Mouse (Mus musculus): ENCODE data around the gene Krt83. TPM values are rescaled to one million over a fixed set of nuclear protein-coding genes. Genes with fewer than 3 reads are reported as not detected.

Krt83 gene
- total RNA-seq, 2 experiments from 2014 or later, result 0.14 TPM; not detected in 1

DNA sequence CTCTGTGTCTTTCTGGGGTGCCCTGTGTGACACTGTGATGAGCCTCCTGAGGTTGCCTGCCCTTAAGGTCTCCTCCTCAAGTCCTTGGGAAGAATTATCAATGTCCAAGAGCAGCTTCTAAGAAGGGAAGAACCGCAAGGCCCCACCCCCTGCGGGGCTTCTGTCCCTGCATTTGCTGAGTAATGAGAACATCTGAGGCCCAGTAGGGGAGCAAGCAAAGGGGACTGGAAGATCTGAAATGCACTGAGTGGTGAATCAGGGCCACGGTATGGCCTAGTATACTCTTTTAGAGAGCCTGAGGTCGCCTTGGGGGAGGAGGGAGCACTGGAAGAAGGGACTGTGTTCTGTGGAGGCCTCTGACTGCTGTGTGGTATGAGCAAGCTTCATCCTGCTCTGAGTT lies 9.3 kb downstream of the Krt83 start:
- no peak for DNase-seq
- intact Hi-C loops (cut with DNase I; ENCODE audit: low total_unique reads), result no loop called here

DNA sequence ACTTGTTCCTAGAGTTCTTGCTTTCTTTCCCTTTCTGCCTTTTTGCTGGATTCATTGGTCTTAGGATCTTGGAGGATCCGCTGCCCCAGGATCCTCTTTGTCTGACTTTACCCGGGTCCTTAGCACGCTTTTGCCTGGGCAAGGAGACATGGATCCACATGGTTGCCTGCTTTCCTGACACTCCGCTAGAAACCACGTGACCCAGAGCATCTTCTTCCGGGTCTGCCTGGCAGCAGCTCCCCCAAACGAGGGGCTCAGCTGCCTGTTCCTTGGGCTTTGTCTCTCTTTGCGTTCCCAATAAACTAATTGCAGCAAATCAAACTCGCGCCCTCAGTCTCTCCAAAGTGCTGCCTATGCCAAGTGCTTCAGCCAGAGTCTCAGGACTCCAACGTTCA lies 11.6 kb downstream of the Krt83 start:
- intact Hi-C loops (cut with DNase I; ENCODE audit: low total_unique reads), result no loop called here

GRCm38 (mm10) chr15:101479007-101479665 lies 12.2 kb downstream of the Krt83 start:
- peak; percentile 37 for DNase-seq
- intact Hi-C loops (cut with DNase I; ENCODE audit: low total_unique reads), result no loop called here

More for the DNA sequence above, 11.6 kb downstream of the Krt83 start:
- DNase-seq, result no peak

DNA sequence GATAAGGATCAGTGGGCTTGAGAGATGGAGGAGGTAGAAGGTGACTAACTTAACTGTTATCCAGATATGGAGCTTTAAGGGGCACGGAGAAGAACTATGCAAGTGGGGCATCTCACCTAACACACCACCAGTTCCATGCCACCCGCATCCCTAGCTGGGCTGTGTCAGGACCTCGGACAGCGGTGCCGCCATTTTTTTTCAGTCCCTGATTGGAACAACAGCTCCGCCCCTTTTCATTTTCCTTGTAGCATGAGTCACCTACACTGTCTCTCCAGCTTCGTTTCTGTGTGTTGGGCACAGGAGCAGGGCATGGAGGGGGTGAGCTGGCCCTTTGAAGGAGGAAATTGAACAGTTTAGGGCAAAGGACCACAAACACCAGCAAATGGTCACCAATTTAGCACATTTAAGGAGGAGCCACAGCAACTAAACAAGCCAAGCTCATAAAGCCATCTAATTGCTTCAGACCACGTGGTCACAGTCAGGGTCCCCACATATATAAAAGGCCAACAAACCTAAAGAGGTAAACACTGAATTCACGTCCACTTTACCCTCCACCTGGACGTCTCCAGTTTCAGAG lies 18.3 kb downstream of the Krt83 start, which contains the start of gene Krt86:
Krt86 (plus strand) TSS at position 527 of the 577 bp plus-strand sequence.
- DNase-seq, result no peak
- intact Hi-C loops (cut with DNase I; ENCODE audit: low total_unique reads), result no loop called here

- intact Hi-C loops (cut with DNase I; ENCODE audit: low total_unique reads), result no loop called here
- no peak for DNase-seq
Measured at GRCm38 (mm10) chr15:101469093-101469492, 22.2 kb downstream of the Krt83 start.

- intact Hi-C loops (cut with DNase I; ENCODE audit: low total_unique reads), result no loop called here
- no peak for DNase-seq
Measured at GRCm38 (mm10) chr15:101463651-101464050, 27.7 kb downstream of the Krt83 start, which contains the start of gene Krt81. Krt81 (minus strand) TSS chr15:101463751.

DNA sequence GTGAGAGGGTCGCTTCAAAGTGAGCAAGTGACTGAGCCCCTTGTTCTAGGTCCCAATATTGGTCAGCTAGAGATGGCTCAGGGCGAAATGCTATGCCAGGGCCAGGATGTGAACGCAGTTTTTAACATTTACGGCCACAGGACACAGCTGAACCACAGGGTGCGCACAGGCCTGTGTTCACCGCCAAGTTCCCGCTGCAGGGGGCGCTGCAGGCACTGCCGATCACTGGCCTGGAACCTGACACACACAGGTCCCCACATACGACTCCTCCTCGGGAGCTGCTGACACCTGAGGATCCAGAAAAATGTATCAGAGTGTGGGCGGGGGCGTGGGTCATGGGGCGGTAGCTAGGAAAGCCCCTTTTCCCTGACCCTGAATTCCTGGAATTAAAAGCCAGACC lies 32.0 kb downstream of the Krt83 start:
- DNase-seq, result peak; percentile 11
- intact Hi-C loops (cut with DNase I; ENCODE audit: low total_unique reads), result no loop called here

- intact Hi-C loops (cut with DNase I; ENCODE audit: low total_unique reads), result no loop called here
Measured at GRCm38 (mm10) chr15:101458361-101458930, 32.9 kb downstream of the Krt83 start.

DNA sequence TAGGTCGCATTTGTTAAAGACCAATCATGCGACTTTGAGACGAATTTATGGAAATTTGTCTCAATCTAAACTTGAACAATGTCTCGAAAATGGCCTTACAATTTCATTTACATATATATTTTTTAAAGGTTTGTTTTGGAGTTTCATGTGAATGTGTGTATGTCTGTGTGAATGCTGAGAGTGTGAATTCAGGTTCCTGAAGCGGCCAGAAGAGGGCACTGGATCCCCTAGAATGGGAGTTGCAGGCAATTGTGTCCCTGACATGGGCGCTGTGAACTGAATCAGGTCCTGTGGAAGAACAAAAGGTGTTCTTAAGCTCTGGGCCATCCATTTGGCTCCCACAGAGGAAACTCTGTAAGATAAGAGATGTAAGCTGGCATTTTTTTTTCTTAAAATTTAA lies 35.4 kb downstream of the Krt83 start:
- DNase-seq, result no peak
- intact Hi-C loops (cut with DNase I; ENCODE audit: low total_unique reads), result no loop called here

More at GRCm38 (mm10) chr15:101458361-101458930, 32.9 kb downstream of the Krt83 start:
- peak; percentile 17 for DNase-seq

DNA sequence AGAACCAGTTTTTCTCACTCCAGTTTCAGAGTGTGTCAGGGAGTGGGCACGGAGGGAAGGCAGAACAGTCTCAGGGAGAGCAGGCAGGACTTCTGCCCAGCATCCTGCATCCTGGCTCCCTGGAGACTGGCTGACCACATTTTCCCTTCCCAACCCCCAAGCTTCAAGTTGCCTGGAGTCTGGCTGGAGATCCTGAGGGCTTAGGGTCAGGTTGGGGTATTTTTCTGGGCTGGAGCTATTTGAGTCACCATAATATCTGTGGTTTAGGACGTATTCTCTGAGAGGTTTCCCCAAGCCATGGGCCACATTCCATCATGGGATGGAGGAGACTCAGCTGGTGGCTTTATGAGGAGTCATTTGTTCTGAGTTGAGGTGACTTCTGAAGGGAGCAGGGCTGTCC lies 36.0 kb downstream of the Krt83 start:
- intact Hi-C loops (cut with DNase I; ENCODE audit: low total_unique reads), result no loop called here
- no peak for DNase-seq

- no peak for DNase-seq
- intact Hi-C loops (cut with DNase I; ENCODE audit: low total_unique reads), result loop anchor here (5.0 kb wide), 1 partner anchor 112 kb away; no protein-coding TSS in a partner anchor
Measured at GRCm38 (mm10) chr15:101454774-101455173, 36.5 kb downstream of the Krt83 start.

GRCm38 (mm10) chr15:101453093-101453736 lies 38.1 kb downstream of the Krt83 start:
- DNase-seq, result peak; percentile 83
- intact Hi-C loops (cut with DNase I; ENCODE audit: low total_unique reads), result loop anchor here (5.0 kb wide), 1 partner anchor 111 kb away; no protein-coding TSS in a partner anchor

GRCm38 (mm10) chr15:101447444-101447843 lies 43.9 kb downstream of the Krt83 start, which contains the start of gene Krt88:
Krt88 (plus strand) TSS chr15:101447744.
- DNase-seq, result no peak
- intact Hi-C loops (cut with DNase I; ENCODE audit: low total_unique reads), result no loop called here

DNA sequence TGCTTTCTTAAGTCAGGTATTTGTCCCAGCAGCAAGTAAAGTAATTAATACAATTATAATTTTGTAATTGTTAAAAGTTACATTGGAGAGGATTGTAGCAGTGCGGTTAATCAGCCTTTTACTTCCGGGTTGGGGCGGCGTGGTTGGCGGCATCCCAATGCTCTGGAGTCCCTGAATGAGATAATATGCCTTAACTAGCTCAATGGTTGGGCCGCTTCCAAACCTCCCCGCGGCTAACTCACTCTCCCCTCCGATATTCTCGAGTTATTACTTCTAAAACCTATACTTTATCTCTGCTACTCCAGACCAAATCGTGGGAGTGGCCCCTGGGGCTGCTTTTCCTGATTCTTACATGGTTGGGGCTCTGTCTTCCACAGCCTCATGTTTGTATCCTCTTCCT lies 44.7 kb downstream of the Krt83 start:
- intact Hi-C loops (cut with DNase I; ENCODE audit: low total_unique reads), result no loop called here
- peak; percentile 56 for DNase-seq

GRCm38 (mm10) chr15:101440837-101441236 lies 50.5 kb downstream of the Krt83 start:
- intact Hi-C loops (cut with DNase I; ENCODE audit: low total_unique reads), result no loop called here
- no peak for DNase-seq

DNA sequence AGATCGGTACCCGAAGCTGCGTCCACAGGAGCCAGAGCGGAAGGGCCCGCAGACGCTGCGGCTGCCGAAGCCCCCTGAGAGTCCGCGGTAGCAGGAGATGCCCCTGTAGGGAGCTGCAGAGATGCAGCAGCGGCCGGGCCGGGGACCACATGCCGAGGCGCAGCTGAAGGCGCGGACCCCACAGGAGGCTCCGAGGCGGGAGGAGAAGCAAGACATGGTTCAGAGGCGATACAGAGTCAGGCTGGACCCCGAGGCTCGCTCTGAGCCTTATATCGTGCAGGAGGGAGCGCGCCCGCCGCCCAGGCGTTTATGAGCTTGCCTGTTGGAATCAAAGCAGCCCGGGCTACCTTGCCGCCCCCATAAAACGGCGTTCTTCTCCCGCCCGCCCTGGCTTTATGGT lies 52.8 kb downstream of the Krt83 start, which contains the start of gene Krt87:
Krt87 (minus strand) TSS at position 250 of the 400 bp plus-strand sequence.
- intact Hi-C loops (cut with DNase I; ENCODE audit: low total_unique reads), result no loop called here
- no peak for DNase-seq

- intact Hi-C loops (cut with DNase I; ENCODE audit: low total_unique reads), result no loop called here
- no peak for DNase-seq
Measured at GRCm38 (mm10) chr15:101436611-101437010, 54.7 kb downstream of the Krt83 start.

All from gastrocnemius, postnatal 14 days (tissue).